Mouse (Mus musculus): Measurements from ENCODE around the gene Ppp2r5d.

GRCm38 (mm10) chr17:46647279-46647678, 57.6 kb downstream of the Ppp2r5d start:
- TF ChIP-seq CTCF (IDR thresholded peaks at IDR 0.05; ENCODE audit: extremely low read depth, insufficient read depth, insufficient read length, insufficient replicate concordance) = no peak
- TF ChIP-seq POLR2A (IDR thresholded peaks at IDR 0.05; ENCODE audit: low read depth, low read length) = no peak

Measured in spleen, adult 2 months (tissue).